Mouse (Mus musculus): ENCODE measurements around the gene Hat1. TPM values are rescaled to one million over a fixed set of nuclear protein-coding genes. Genes with fewer than 3 reads are reported as not detected.

Hat1 gene
- total RNA-seq, 1 experiment from 2014 or later = 78.5 TPM

Other genes starting within 250 kb of the Hat1 start
- gene Dync1i2, start 177.3 kb upstream of the Hat1 start, total RNA-seq (2017) = 121 to 141 TPM (median 135 TPM) in 3 replicates
- 29.7 to 68.1 TPM (median 37.1 TPM) in 3 replicates for gene Slc25a12, start 21.2 kb upstream of the Hat1 start, total RNA-seq (2017)
- gene Metap1d, start 64.3 kb downstream of the Hat1 start, total RNA-seq (2017) = 5.3 to 12.0 TPM (median 5.9 TPM) in 3 replicates
- not detected in 3 replicates for gene Dlx1, start 139.2 kb downstream of the Hat1 start, total RNA-seq (2017)
- gene Dlx2, start 157.8 kb downstream of the Hat1 start, total RNA-seq (2017) = 0.53 TPM in 1 of 3 replicates, not detected in the others

Measured in monocyte, adult 5-6 weeks (primary cell).